Mouse (Mus musculus) colon, adult 2 months (tissue): Measurements from ENCODE around the gene Prcc. TPM values are rescaled to one million over a fixed set of nuclear protein-coding genes. Genes with fewer than 3 reads are reported as not detected.

ENCODE experiments used
- polyA plus RNA-seq: library from polyadenylated mRNA; depleted of rRNA; stranded (reverse); fragments of >200 nt; gene quantifications from 2 replicates; pipeline ENCODE4 v1.2.3, GENCODE M21; 2012; rRNA removed

The Prcc gene
- polyA plus RNA-seq, result 28.8 and 34.8 TPM in 2 replicates

GRCm38 (mm10) chr3:87885281-87886003 is at the start of gene Prcc:
Prcc (minus strand) TSS chr3:87885608.

GRCm38 (mm10) chr3:87930078-87930795 is 44.8 kb upstream of the Prcc start, which contains the start of the genes Isg20l2 and Rrnad1:
Isg20l2 (plus strand) TSS chr3:87930314.
Rrnad1 (minus strand) TSS chr3:87930717.

DNA sequence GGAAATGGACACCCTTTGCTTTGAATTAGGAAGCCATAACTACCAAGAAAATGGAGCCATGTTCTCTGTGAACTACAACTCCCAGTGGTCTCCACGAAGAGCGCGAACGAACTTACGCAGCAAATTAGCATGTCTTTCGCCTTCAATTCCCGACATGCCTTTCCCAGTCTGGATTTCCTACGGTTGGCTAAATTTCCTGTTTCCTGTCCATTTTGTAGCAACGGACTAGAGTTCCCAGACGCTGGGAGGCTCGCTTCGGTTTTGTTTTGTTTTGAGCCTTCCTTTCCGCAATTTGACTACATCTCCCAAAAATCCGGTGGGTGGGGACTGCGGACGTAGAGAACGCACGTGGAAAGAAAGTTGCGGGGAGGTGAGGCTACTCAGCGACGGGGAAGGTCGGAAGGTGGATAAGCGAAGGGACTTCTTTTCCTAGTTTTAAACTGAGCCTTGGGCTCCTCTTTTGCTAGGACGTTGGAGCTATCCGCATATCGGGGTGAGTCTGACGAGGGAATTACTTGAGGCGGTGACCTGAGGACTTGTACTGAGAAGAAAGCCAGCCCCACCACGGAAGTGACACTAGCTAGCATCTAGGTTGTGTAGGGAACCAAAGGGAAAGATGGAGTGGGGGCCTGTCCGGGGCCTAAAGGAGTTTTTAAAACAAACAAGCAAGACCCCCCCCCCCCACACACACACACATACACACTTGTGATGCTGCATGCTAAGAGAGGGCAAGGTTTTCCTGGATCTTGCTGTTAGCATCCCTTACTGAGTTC is 34.1 kb upstream of the Prcc start, which contains the start of gene Mrpl24:
Gene Mrpl24, plus strand, starts transcription at position 171 of the 773 bp plus-strand sequence.

DNA sequence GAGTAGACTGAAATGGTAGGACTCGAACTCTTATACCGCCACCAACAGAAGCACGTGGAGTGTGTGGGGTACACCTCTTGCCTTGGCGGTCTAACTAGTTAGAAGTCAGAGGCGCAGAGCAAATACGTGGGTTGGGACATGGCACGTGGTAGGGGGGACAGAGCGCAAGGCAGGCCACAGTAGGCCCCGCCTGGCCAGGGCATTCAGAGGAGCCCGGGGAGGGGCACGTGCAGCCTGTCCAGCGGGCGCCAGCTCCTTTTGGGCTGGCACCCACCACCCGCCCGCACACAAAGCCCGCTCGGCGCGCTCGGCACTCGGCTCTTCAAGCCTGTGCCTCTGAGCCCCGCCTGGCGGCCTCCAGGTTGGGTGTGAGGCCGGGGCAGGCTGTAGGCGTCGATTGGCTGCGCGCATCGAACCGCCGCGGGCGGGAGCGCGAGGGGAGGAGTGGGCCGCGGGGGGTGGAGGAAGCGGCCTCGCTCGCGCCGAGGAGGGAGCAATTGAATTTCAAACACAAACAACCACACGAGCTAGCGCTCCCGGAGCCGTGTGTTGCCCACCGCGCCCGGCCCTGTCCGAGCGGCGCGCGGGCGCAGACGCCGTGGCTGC is 20.6 kb upstream of the Prcc start, which contains the start of gene Hdgf:
Gene Hdgf, plus strand, starts transcription at position 442 of the 606 bp plus-strand sequence.

GRCm38 (mm10) chr3:87846650-87847110 is 38.7 kb downstream of the Prcc start, which contains the start of gene Sh2d2a:
Sh2d2a (plus strand) TSS chr3:87846755.

GRCm38 (mm10) chr3:87824206-87824605 is 61.2 kb downstream of the Prcc start, which contains the start of gene Pear1:
Pear1 (minus strand) TSS chr3:87824306.

Other genes starting within 250 kb of the Prcc start
- 0.19 TPM in 1 of 2 replicates, not detected in the other for gene Lrrc71, start 137.0 kb downstream of the Prcc start, polyA plus RNA-seq
- gene Ntrk1, start 90.4 kb downstream of the Prcc start, polyA plus RNA-seq, result 0.10 and 0.25 TPM in 2 replicates
- gene Insrr, start 88.7 kb downstream of the Prcc start, polyA plus RNA-seq, result 5.6 and 11.1 TPM in 2 replicates
- gene Pear1, start 61.3 kb downstream of the Prcc start, polyA plus RNA-seq, result 33.1 and 38.2 TPM in 2 replicates
- 0.86 TPM in 2 replicates for gene Sh2d2a, start 38.9 kb downstream of the Prcc start, polyA plus RNA-seq
- gene Hdgf, start 20.7 kb upstream of the Prcc start, polyA plus RNA-seq, result 71.1 and 78.8 TPM in 2 replicates
- gene Mrpl24, start 33.9 kb upstream of the Prcc start, polyA plus RNA-seq, result 30.3 and 34.7 TPM in 2 replicates
- 8.5 and 10.1 TPM in 2 replicates for gene Isg20l2, start 44.7 kb upstream of the Prcc start, polyA plus RNA-seq
- gene Rrnad1, start 45.1 kb upstream of the Prcc start, polyA plus RNA-seq, result 28.7 and 33.5 TPM in 2 replicates
- gene Crabp2, start 63.1 kb upstream of the Prcc start, polyA plus RNA-seq, result not detected in 2 replicates
- gene Nes, start 85.5 kb upstream of the Prcc start, polyA plus RNA-seq, result 1.5 and 1.6 TPM in 2 replicates
- gene Bcan, start 114.6 kb upstream of the Prcc start, polyA plus RNA-seq, result 1.8 and 2.2 TPM in 2 replicates
- not detected in 2 replicates for gene Hapln2, start 142.0 kb upstream of the Prcc start, polyA plus RNA-seq
- gene Gpatch4, start 157.5 kb upstream of the Prcc start, polyA plus RNA-seq, result 2.9 and 3.4 TPM in 2 replicates
- 60.6 and 65.0 TPM in 2 replicates for gene Naxe, start 172.9 kb upstream of the Prcc start, polyA plus RNA-seq
- gene Ttc24, start 192.7 kb upstream of the Prcc start, polyA plus RNA-seq, result not detected in 2 replicates
- 14.6 and 15.6 TPM in 2 replicates for gene Iqgap3, start 196.4 kb upstream of the Prcc start, polyA plus RNA-seq